ENCODE assay signal across 8 mouse cellular contexts in the genomic region with DNA sequence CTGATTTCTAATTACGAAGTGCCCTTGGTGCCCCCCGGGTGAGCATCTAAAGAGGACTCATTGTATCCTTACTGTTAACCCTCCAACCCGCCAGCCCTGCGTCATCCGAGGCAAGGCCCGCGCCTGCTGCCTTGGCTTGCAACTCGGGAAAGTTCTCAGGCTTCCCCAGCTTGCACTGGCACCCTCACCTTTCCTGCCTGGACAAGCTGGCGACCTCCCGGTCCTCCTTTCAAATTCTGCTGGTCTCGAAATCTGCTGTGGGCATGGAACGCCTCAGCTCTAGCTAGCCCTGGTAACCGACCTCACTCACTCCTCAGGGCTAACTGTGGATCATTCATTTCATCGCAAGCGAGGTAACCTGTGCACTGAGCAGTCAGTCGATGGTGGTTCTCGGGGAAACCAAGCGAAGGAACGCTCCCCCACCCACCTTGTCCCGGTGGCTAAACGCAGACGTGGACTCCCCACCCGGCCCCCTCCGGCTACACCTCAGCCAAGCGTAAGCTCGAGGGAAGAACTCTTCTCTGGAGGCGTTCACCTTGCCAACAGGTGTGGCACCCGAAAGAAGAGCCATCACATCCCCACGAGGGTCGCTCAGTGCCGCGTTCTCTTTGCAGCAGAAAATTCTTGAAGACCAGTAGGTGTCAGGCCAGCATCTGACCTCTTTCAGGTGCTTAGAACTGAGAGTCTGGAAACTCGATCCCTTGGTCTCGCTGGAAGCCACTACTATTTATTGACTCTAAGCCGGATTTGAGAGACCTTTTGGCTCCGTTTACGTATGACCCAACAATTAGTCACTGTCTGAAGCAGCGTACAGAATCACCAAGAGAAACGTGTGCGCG. TPM values are rescaled to one million over a fixed set of nuclear protein-coding genes. Genes with fewer than 3 reads are reported as not detected.
A peak's percentile ranks its signal among the peaks of the same experiment; 100 is the strongest.
DNase-seq lines count a peak whose midpoint lies in the region; ATAC-seq and TF ChIP-seq lines count a peak whose summit lies in the region.

No protein-coding gene starts in this region.

- DNase-seq in left cerebral cortex, adult 18-20 months (ENCODE audit: low spot score in 2 of 2) = peak; percentile 24 to 35
- no peak for DNase-seq in left cerebral cortex, postnatal 14 days (ENCODE audit: low spot score in 2 of 2)
- DNase-seq in ZHBTc4 (ENCODE audit: low read depth, low spot score) = peak; percentile 58
- DNase-seq in hindbrain, postnatal 0 days (ENCODE audit: low spot score) = peak; percentile 70
- peak; percentile 29 for DNase-seq in liver, postnatal 0 days

- no peak for TF ChIP-seq EP300 in liver, postnatal 0 days (IDR thresholded peaks at IDR 0.05; ENCODE audit: low read depth)

- under 1% methylated on average over 41 of the region's 41 CpGs for WGBS in hindbrain, postnatal 0 days
- under 1% methylated on average over 41 of the region's 41 CpGs for WGBS in liver, postnatal 0 days (ENCODE audit: insufficient replicate concordance)
- WGBS in neural tube, embryonic 13.5 days = 1% methylated on average over 41 of the region's 41 CpGs

- intact Hi-C loops in left cerebral cortex, postnatal 14 days (cut with DNase I) = loop anchor here (5.0 to 10.0 kb wide), 4 partner anchors 76 to 391 kb away; no protein-coding TSS in a partner anchor

- peak; percentile 7; the same call in 1 of the 2 replicates for ATAC-seq in hindbrain, postnatal 0 days
- peak; percentile 3 for ATAC-seq in liver, postnatal 0 days
- ATAC-seq in neural tube, embryonic 13.5 days (ENCODE audit: low read depth) = peak; percentile 3; the same call in 1 of the 2 replicates
- no peak; the same call in 1 of the 2 replicates for ATAC-seq in granulocyte monocyte progenitor cell, adult 5-6 weeks (replicated peaks; ENCODE audit: poor library complexity, severe bottlenecking)

- peak overlapping the region; percentile 48 for H3K4me3 ChIP-seq in embryonic fibroblast, embryonic 13.5 days (ENCODE audit: insufficient read depth, low read length)
- H3K4me3 ChIP-seq in hindbrain, postnatal 0 days (ENCODE audit: low read length) = peak overlapping the region; percentile 95
- H3K4me3 ChIP-seq in liver, postnatal 0 days (ENCODE audit: low read depth, low read length) = peak overlapping the region; percentile 92
- peak overlapping the region; percentile 89 for H3K4me3 ChIP-seq in neural tube, embryonic 13.5 days

- no peaks in the 10 kb centered on the region for H3K36me3 ChIP-seq in hindbrain, postnatal 0 days (ENCODE audit: insufficient read depth, low read length)
- H3K36me3 ChIP-seq in liver, postnatal 0 days (replicated peaks; ENCODE audit: insufficient read depth, low read length) = no peaks in the 10 kb centered on the region
- H3K36me3 ChIP-seq in neural tube, embryonic 13.5 days = no peaks in the 10 kb centered on the region

- TF ChIP-seq CTCF in embryonic fibroblast, embryonic 13.5 days (IDR thresholded peaks at IDR 0.05; ENCODE audit: borderline replicate concordance, insufficient read depth, low read length) = no peak
- TF ChIP-seq CTCF in hindbrain, postnatal 0 days (IDR thresholded peaks at IDR 0.05; ENCODE audit: low read depth) = peak; percentile 38
- TF ChIP-seq CTCF in liver, postnatal 0 days (IDR thresholded peaks at IDR 0.05; ENCODE audit: low read depth) = 0 out of 2 replicates have a peak, but pooled peaks have one; percentile 20

- no peaks in the 10 kb centered on the region for H3K27me3 ChIP-seq in hindbrain, postnatal 0 days (ENCODE audit: insufficient read depth, low read length)
- H3K27me3 ChIP-seq in liver, postnatal 0 days (ENCODE audit: insufficient read depth, low read length) = no peaks in the 10 kb centered on the region
- peaks cover 8% of the 10 kb centered on the region for H3K27me3 ChIP-seq in neural tube, embryonic 13.5 days

- H3K4me2 ChIP-seq in hindbrain, postnatal 0 days (ENCODE audit: low read depth, low read length) = peak overlapping the region; percentile 92
- peak overlapping the region; percentile 94 for H3K4me2 ChIP-seq in liver, postnatal 0 days (ENCODE audit: low read depth, low read length)
- H3K4me2 ChIP-seq in neural tube, embryonic 13.5 days = peak overlapping the region; percentile 85

- peak overlapping the region; percentile 94 for H3K9ac ChIP-seq in hindbrain, postnatal 0 days (replicated peaks; ENCODE audit: low read length)
- peak overlapping the region; percentile 94 for H3K9ac ChIP-seq in liver, postnatal 0 days (replicated peaks)
- H3K9ac ChIP-seq in neural tube, embryonic 13.5 days = peak overlapping the region; percentile 98

- peak overlapping the region; percentile 83 for H3K27ac ChIP-seq in embryonic fibroblast, embryonic 13.5 days (ENCODE audit: insufficient read depth, low read length)
- H3K27ac ChIP-seq in hindbrain, postnatal 0 days = peak overlapping the region; percentile 96
- H3K27ac ChIP-seq in liver, postnatal 0 days (ENCODE audit: low read depth) = peak overlapping the region; percentile 98
- H3K27ac ChIP-seq in neural tube, embryonic 13.5 days (replicated peaks) = peak overlapping the region; percentile 98

- TF ChIP-seq POLR2A in embryonic fibroblast, embryonic 13.5 days (IDR thresholded peaks at IDR 0.05; ENCODE audit: low read depth, low read length) = no peak

- H3K9me3 ChIP-seq in hindbrain, postnatal 0 days (ENCODE audit: low read length) = no peaks in the 10 kb centered on the region
- no peaks in the 10 kb centered on the region for H3K9me3 ChIP-seq in liver, postnatal 0 days (ENCODE audit: low read length)
- no peaks in the 10 kb centered on the region for H3K9me3 ChIP-seq in neural tube, embryonic 13.5 days

- H3K4me1 ChIP-seq in embryonic fibroblast, embryonic 13.5 days (ENCODE audit: control insufficient read depth, insufficient read depth, low read length) = peaks cover 12% of the 10 kb centered on the region
- 0 out of 2 replicates have a peak, but pooled peaks cover 20% of the 10 kb centered on the region for H3K4me1 ChIP-seq in hindbrain, postnatal 0 days (ENCODE audit: insufficient read depth, low read length)
- H3K4me1 ChIP-seq in liver, postnatal 0 days (ENCODE audit: insufficient read depth) = peaks cover 10% of the 10 kb centered on the region; the same call in 1 of the 2 replicates
- peaks cover 37% of the 10 kb centered on the region for H3K4me1 ChIP-seq in neural tube, embryonic 13.5 days (replicated peaks)

RNA-seq across cellular contexts. Expression of a gene that starts 1.0 kb away (rescaled TPM):
- total RNA-seq in left cerebral cortex, adult 18-20 months (2021) = 100 to 1,000 TPM; 167 to 176 TPM
- total RNA-seq in left cerebral cortex, postnatal 14 days (2021) = 100 to 1,000 TPM; 145 to 169 TPM
- 55.8 and 59.3 TPM in 2 replicates for polyA plus RNA-seq in embryonic fibroblast, embryonic 13.5 days (2011; ENCODE audit: insufficient read length, low read depth, missing spikeins)
- total RNA-seq in hindbrain, postnatal 0 days (2014; rRNA removed) = 32.0 and 44.6 TPM in 2 replicates
- polyA plus RNA-seq in hindbrain, postnatal 0 days (2015; fragmentation: Nextera tagmentation; extraction: Ambion mirVana) = 8.6 and 9.3 TPM in 2 replicates
- polyA plus RNA-seq in liver, postnatal 0 days (2015; fragmentation: Nextera tagmentation; extraction: Ambion mirVana) = 3.9 and 4.4 TPM in 2 replicates
- polyA plus RNA-seq in neural tube, embryonic 13.5 days (2015; fragmentation: Nextera tagmentation; extraction: Ambion mirVana) = 6.9 and 8.2 TPM in 2 replicates
- total RNA-seq in granulocyte monocyte progenitor cell, adult 5-6 weeks (2014; fragmentation: Nextera tagmentation) = 26.9 and 35.7 TPM in 2 replicates
- total RNA-seq in granulocyte monocyte progenitor cell, adult 5-6 weeks (2017) = 6.0 and 11.9 TPM in 2 replicates

Comparison
In these comparisons a context has a peak if more than half of its experiments do, and no peak if none do; other contexts are left out.
1. DNase-seq: peak in left cerebral cortex, adult 18-20 months (2 of 2), ZHBTc4 (single experiment), hindbrain, postnatal 0 days (single experiment) and liver, postnatal 0 days (single experiment); none in left cerebral cortex, postnatal 14 days (0 of 2).
2. Peak in every context shown above with its lines, with median percentiles within 50 percentile points of each other: H3K27ac ChIP-seq, H3K4me3 ChIP-seq, H3K4me2 ChIP-seq and H3K9ac ChIP-seq.